Comparison of ENCODE assay signal across 17 mouse cellular contexts in the genomic region with DNA sequence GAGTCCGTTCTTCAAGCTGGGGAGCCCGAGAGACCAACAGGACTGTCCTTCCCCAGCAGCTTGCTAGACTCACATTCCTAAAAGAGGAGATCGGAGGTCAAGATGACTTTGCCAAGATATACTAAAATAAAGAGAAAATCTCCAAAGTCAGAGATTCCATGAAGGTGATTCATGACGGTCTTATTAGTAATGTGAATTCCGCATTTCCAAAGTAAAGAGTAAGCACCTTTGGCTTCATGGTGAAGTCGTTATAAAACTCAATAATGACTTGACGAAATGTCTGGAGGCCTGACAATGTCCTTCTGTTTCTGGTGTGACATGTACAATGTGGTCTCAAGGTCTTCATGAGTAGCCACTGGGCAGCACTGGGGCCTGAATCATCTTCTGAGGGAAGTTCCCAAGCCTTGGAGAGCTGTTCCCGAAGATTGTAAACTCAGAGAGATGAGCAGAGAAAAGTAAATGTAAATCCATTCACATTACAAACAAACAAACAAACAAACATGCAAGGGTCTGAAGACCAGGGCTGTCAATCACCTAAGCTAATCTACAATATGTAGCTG.
"Had no signal": no experiment of that assay in that cellular context is flagged by ENCODE, and none has a peak within 500 bp of the region (broad histone marks: within the 10 kb centered on the region; RNA-seq: fewer than 3 reads in every experiment).

No protein-coding gene starts in this region.

- H3K36me3 ChIP-seq: lung, embryonic 15.5 days; midbrain, embryonic 13.5 days; midbrain, embryonic 15.5 days; neural tube, embryonic 12.5 days; stomach, embryonic 15.5 days had no signal

- H3K27ac ChIP-seq: lung, embryonic 15.5 days; macrophage; midbrain, embryonic 13.5 days; midbrain, embryonic 15.5 days; neural tube, embryonic 12.5 days; stomach, embryonic 15.5 days; stomach, postnatal 0 days had no signal

- H3K4me1 ChIP-seq: lung, embryonic 15.5 days; midbrain, embryonic 15.5 days; neural tube, embryonic 12.5 days; stomach, embryonic 15.5 days had no signal

- H3K9me3 ChIP-seq: lung, embryonic 15.5 days; megakaryocyte, embryonic 14.5 days; midbrain, embryonic 13.5 days; midbrain, embryonic 15.5 days; neural tube, embryonic 12.5 days; stomach, embryonic 15.5 days had no signal

- H3K4me3 ChIP-seq: lung, embryonic 15.5 days; megakaryocyte, embryonic 14.5 days; midbrain, embryonic 13.5 days; midbrain, embryonic 15.5 days; neural tube, embryonic 12.5 days; stomach, embryonic 15.5 days had no signal

- ATAC-seq: liver, postnatal 0 days; lung, postnatal 0 days; midbrain, embryonic 13.5 days; midbrain, embryonic 15.5 days had no signal

- H3K9ac ChIP-seq: liver, postnatal 0 days; lung, embryonic 15.5 days; midbrain, embryonic 13.5 days; midbrain, embryonic 15.5 days; neural tube, embryonic 12.5 days; stomach, embryonic 15.5 days had no signal

- H3K27me3 ChIP-seq: lung, embryonic 15.5 days; megakaryocyte, embryonic 14.5 days; midbrain, embryonic 15.5 days; neural tube, embryonic 12.5 days; stomach, embryonic 15.5 days had no signal

- DNase-seq: liver, postnatal 0 days; lung, adult 2 months; lung, postnatal 14 days; lung, postnatal 36 days; right cerebral cortex, postnatal 14 days; thymus, adult 2 months; thymus, postnatal 14 days; thymus, postnatal 36 days had no signal

- H3K4me2 ChIP-seq: lung, embryonic 15.5 days; midbrain, embryonic 13.5 days; midbrain, embryonic 15.5 days; neural tube, embryonic 12.5 days; stomach, embryonic 15.5 days had no signal
